Mouse (Mus musculus) megakaryocyte, embryonic 14.5 days (primary cell): ENCODE data around the gene Mrpl48. TPM values are rescaled to one million over a fixed set of nuclear protein-coding genes. Genes with fewer than 3 reads are reported as not detected.

Experiments used
- H3K27me3 ChIP-seq: replicated peaks from 2 replicates; pipeline ENCODE3; 2012; ENCODE audit warnings: inconsistent platforms
- H3K36me3 ChIP-seq: replicated peaks from 2 replicates; pipeline ENCODE3; 2012; ENCODE audit warnings: low read length, inconsistent platforms, mixed read lengths
- H3K4me1 ChIP-seq: 2 replicates; pipeline ENCODE4 v1.6.1; 2012; ENCODE audit warnings: inconsistent platforms
- H3K4me3 ChIP-seq: replicated peaks from 2 replicates; pipeline ENCODE3; 2012; ENCODE audit warnings: moderate library complexity, mild to moderate bottlenecking, inconsistent platforms
- H3K9me3 ChIP-seq: 2 replicates; pipeline ENCODE4 v1.6.1; 2012; ENCODE audit warnings: inconsistent platforms
- FLI1 ChIP-seq: IDR thresholded peaks from 2 replicates; pipeline ENCODE4 v1.6.1; 2012; ENCODE audit warnings: low read length, inconsistent platforms, mixed read lengths
- GATA1 ChIP-seq: IDR thresholded peaks from 3 replicates; pipeline ENCODE4 v1.6.1; 2012; ENCODE audit warnings: mixed read lengths, low read length, inconsistent platforms, borderline replicate concordance
- polyA plus RNA-seq: library from polyadenylated mRNA; stranded (reverse); fragments of >175 nt; gene quantifications from 2 replicates; pipeline ENCODE4 v1.2.3, GENCODE M21; 2012; ENCODE audit warnings: low replicate concordance; ENCODE audit not compliant: insufficient read depth

Mrpl48 gene
- polyA plus RNA-seq, 1 experiment: 6.0 TPM

DNA sequence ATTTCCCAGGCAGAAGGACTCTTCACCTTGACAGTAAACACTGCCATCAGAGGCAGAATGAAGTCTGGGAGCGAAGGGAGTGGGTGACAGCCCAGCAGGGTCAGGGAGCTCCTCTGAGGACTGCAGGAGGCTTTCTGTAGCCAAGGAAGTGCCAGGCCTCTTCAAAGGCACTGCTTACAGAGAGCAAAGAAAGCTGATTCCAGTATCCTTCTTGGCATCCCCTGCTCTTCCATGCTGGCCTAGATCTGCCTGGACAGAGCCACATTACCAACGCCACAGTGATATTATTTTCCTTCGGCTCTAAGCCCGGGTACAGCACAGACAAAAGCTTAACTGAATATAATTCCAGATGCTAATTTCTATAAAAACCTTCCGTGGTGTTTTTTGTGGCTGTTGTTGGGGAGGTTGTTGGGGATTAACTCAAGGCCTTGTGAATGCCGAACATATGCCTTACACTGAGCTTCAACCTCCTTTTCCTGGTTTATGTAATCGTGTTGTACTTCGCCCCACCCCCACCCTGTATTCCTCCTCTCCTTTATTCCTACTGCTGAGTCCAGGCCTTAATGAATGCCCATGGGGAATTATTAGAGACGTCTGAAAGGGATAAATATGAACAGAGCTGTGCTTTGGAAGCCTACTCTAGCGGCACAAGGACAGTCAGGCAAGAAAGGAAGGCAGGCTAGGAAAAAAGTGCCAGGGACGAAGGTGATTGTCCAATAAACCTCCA is 46.1 kb downstream of the Mrpl48 start:
- TF ChIP-seq FLI1 (no peak), GATA1 (no peak)
- no peak overlapping the region for H3K4me3 ChIP-seq
- no peaks in the 10 kb centered on the region for H3K9me3 ChIP-seq
- no peaks in the 10 kb centered on the region for H3K27me3 ChIP-seq
- H3K36me3 ChIP-seq: peaks cover 26% of the 10 kb centered on the region
- no peaks in the 10 kb centered on the region for H3K4me1 ChIP-seq

DNA sequence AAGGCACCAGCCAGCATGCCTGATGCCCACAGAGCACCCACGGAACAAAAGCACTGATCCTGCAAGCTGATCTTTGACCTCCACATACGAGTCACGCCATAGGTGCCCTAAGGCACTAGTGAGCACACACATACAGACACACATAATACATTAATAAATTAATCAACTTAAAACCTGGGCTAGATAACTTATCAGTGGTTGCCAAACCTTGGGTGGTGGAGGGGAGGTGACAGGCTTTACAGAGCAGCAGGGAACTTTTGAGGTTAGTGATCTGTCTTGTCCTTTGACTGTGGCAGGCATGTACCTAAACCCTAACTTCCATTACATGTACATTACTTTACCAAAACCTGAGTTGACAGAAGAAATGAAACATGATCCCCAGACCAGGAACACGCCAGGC is 48.8 kb downstream of the Mrpl48 start:
- Histone ChIP-seq H3K4me1 (no peaks in the 10 kb centered on the region), H3K27me3 (no peaks in the 10 kb centered on the region), H3K36me3 (peaks cover 10% of the 10 kb centered on the region), H3K4me3 (no peak overlapping the region), H3K9me3 (no peaks in the 10 kb centered on the region)
- TF ChIP-seq FLI1 (no peak), GATA1 (no peak)

DNA sequence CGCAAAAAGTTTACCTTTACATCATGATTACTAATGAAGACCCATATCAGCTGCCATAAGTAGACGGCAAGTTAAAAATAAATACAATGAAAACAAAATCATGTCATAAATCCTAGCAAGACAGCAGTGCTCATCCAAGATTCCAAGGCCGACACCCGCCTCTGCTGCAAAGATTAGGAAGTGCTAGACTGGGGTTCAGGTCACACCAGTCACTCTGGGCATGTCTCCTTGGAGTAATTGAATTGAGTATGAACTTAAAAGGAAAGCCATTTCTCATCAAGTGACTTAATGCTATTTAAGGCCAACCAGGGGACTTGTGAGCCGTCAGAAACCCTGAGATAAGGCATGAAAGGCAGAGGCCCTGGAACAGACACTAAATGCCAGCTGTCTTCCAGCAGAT is 50.9 kb downstream of the Mrpl48 start:
- peaks cover 3% of the 10 kb centered on the region; the same call in 1 of the 2 replicates for H3K4me1 ChIP-seq
- TF ChIP-seq FLI1 (no peak), GATA1 (no peak)
- H3K4me3 ChIP-seq: no peak overlapping the region
- no peaks in the 10 kb centered on the region for H3K9me3 ChIP-seq
- H3K36me3 ChIP-seq: peaks cover 12% of the 10 kb centered on the region
- no peaks in the 10 kb centered on the region for H3K27me3 ChIP-seq

DNA sequence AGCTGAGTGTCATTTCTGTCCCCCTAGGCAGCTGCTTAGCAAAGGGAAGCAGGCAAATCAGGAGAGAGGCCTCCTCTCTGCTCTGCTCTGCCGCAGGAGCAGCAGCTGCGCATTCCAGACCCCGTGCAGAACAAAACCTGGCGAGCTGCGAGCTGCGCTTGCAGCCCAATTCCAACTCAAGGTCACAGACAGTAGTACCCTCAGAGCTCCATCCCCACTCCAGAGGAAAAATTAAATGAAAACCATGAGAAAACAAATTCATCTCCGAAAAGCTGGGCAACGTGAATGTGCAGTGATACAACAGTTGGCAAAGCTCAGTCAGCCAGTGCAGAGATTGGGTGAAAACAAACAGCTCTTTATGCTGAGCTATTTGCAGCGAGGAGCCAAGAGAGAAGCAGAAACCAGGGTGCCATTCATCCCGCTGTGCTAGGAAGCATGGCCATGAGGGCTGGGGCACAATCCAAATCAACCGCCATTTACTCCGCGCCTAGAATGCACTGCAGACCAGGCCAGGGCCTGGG is 52.6 kb downstream of the Mrpl48 start:
- H3K27me3 ChIP-seq: no peaks in the 10 kb centered on the region
- H3K4me3 ChIP-seq: no peak overlapping the region
- H3K4me1 ChIP-seq: peaks cover 3% of the 10 kb centered on the region; the same call in 1 of the 2 replicates
- peaks cover 21% of the 10 kb centered on the region for H3K36me3 ChIP-seq
- TF ChIP-seq FLI1 (no peak), GATA1 (no peak)
- no peaks in the 10 kb centered on the region for H3K9me3 ChIP-seq

DNA sequence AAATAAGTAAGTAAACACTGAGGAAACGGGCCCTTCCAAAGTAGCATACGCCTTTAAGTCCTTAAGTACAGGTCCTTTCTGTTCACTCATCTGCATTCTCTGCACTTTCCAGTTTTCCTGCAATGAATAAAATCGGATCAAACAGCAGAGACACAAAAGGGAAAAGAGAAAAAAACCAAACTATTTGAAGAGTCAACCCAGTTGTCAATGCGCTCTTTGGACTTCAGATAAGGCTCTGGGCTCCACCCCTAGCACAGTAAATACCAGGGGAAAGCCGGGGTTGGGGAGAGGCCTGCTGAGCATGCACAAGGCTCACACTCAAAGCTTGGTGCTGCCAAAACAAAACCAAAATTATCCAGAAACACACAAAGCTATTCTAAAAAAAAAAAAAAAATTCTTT is 53.2 kb downstream of the Mrpl48 start:
- no peaks in the 10 kb centered on the region for H3K9me3 ChIP-seq
- peaks cover 27% of the 10 kb centered on the region for H3K36me3 ChIP-seq
- H3K4me1 ChIP-seq: peaks cover 3% of the 10 kb centered on the region; the same call in 1 of the 2 replicates
- H3K27me3 ChIP-seq: no peaks in the 10 kb centered on the region
- no peak overlapping the region for H3K4me3 ChIP-seq
- no peak for TF ChIP-seq GATA1

DNA sequence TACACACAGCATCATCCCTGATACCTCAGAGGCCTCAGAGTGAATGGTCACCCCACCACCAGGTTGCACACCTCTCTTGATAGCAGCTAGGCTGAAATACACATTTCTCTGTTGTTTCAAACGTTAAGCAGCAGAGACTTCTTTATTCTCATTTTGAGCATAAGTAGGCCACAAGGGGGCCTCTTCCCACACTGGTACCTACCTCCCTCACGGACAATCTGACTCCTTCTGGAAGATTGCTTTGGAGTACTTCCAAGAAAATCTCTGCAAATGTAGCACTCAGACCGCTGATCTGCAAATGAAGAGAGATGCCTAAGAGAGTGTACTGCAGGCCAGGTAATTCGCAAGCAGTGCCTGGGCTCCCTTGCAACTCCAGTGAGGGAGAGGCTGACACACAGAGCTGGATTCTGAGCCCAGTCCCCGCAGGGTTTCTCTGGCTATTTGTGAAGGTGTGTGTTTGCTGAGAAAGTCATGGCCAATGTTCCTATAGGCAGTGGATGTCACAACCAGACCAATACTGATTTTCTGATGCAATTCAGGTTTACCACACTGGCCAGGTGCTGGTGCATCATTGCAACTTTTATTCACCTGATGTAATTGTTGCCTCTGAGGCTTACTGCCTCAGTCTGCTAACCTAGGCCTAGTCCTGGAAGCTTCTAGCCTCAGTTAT is 57.6 kb downstream of the Mrpl48 start:
- H3K27me3 ChIP-seq: no peaks in the 10 kb centered on the region
- no peaks in the 10 kb centered on the region for H3K9me3 ChIP-seq
- TF ChIP-seq FLI1 (no peak), GATA1 (no peak)
- H3K4me3 ChIP-seq: no peak overlapping the region
- H3K4me1 ChIP-seq: peaks cover 19% of the 10 kb centered on the region
- peaks cover 50% of the 10 kb centered on the region for H3K36me3 ChIP-seq

DNA sequence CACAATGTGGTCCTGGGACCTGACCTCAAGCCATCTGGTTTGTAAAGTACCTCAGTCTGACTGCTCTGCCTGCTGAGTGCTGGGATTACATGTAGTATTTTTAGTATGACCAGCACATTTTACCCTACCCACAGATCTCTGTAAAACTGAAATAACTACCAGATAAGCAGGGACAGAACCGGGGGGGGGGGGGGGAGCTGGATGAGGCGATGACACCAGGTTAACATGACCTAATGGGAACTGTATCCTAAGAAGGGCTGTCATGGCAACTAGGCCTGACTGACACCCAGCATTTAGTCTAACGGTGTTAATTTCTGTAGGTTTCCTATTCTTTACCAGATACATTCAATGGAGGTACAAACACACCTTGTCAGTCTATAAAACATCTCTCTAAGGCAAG is 58.3 kb downstream of the Mrpl48 start:
- Histone ChIP-seq H3K4me3 (no peak overlapping the region), H3K27me3 (peaks cover 2% of the 10 kb centered on the region), H3K9me3 (no peaks in the 10 kb centered on the region), H3K36me3 (peaks cover 50% of the 10 kb centered on the region), H3K4me1 (peaks cover 19% of the 10 kb centered on the region)
- TF ChIP-seq FLI1 (no peak), GATA1 (no peak)

DNA sequence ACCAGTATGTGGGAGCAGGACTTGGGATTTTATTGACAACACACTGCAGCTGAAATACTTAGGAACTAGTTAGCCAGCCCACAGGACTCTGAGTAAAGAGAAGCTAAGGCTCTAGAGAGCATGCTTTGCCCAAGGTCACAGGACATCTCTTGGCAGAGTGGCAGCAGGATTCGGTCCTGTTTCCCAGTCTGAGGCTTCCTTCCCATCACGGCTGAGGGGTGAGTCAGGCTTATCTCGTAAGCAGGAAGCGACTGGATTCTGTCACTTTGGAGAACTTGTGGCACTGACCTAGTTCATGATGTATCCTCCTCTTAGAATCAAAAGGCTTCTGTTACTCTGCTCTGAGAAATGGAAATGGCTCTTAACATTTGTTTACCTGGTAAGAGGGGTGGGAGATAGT is 60.5 kb downstream of the Mrpl48 start:
- H3K27me3 ChIP-seq: peaks cover 7% of the 10 kb centered on the region

DNA sequence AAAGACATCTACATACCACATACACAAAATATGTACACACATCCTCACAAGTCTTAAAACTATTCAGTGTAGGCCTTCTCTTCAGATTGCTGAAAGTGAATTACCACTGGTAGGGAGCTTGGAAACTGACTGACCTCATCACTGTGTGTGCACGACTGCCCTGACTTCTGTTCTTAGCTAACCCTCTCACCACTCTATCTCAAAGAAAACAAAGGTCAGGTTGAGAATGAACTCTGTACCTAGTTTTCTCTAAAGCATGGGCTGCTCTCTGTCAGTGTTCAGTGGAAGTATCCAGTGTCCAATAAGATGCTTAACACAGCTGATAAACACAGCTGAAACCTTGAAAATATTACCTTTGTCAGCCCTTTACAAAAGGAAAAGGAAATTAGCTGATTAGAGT is 63.7 kb downstream of the Mrpl48 start:
- H3K36me3 ChIP-seq: peaks cover 34% of the 10 kb centered on the region
- no peaks in the 10 kb centered on the region for H3K9me3 ChIP-seq
- no peak overlapping the region for H3K4me3 ChIP-seq
- H3K27me3 ChIP-seq: peaks cover 11% of the 10 kb centered on the region
- H3K4me1 ChIP-seq: peaks cover 10% of the 10 kb centered on the region
- TF ChIP-seq FLI1: no peak
- no peak for TF ChIP-seq GATA1

More for the DNA sequence above, 60.5 kb downstream of the Mrpl48 start:
- TF ChIP-seq GATA1 (no peak), FLI1 (no peak)
- Histone ChIP-seq H3K36me3 (peaks cover 47% of the 10 kb centered on the region), H3K9me3 (no peaks in the 10 kb centered on the region), H3K4me1 (peaks cover 18% of the 10 kb centered on the region), H3K4me3 (no peak overlapping the region)

DNA sequence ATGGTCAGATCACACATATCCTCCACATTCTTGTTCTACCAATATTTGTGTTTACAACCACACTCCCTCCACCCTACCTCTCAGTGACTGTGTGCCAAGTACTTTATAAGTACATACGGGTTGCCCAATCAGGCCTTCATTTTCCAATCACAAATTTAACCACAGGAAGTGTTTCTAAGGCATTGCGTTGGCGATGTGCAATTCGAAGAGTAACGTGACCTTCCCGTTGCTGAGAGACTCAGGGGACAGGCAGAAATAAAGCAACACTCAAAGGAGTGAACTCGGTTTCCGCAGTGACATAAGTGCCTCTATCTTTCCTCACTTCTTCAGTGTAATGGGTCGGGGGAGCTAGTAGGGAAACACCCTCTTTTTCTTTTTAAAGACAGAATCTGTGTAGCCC is 68.6 kb downstream of the Mrpl48 start:
- Histone ChIP-seq H3K27me3 (peaks cover 9% of the 10 kb centered on the region), H3K9me3 (no peaks in the 10 kb centered on the region), H3K36me3 (peaks cover 25% of the 10 kb centered on the region), H3K4me3 (no peak overlapping the region), H3K4me1 (peaks cover 17% of the 10 kb centered on the region)
- TF ChIP-seq GATA1 (no peak), FLI1 (no peak)
